Mouse (Mus musculus) lung, postnatal 0 days (tissue): ENCODE measurements around the gene Acot3.

ENCODE experiments used
- CTCF ChIP-seq: IDR thresholded peaks from 2 replicates; pipeline ENCODE4 v1.5.1; 2016; ENCODE audit warnings: antibody characterized with exemption, mild to moderate bottlenecking
- EP300 ChIP-seq: IDR thresholded peaks from 2 replicates; pipeline ENCODE4 v1.6.1; 2016; ENCODE audit warnings: antibody characterized with exemption, mild to moderate bottlenecking, control low read depth

DNA sequence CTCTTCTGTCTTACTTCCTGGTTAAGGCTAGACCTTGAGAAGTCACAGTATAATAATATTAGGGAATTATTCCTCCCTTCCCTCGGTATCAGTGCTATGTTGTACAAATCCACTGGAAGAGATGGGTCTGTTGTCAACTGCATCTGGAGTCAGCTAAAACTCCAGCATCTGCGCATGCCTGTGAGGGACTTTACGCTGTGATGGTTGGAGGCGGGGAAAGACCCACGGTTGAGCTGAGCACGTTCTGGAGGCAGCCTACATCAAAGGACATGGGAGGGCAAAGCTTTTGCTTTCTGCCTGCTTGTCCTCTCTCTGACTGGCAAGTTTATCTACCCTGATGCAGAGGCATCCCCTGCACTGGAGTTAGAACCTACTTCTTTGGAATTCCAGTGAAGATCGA lies 26.1 kb upstream of the Acot3 start:
- TF ChIP-seq CTCF = no peak
- TF ChIP-seq EP300 = no peak
